Mouse (Mus musculus) kidney, embryonic 16.5 days (tissue): ENCODE data around the gene Fga. TPM values are rescaled to one million over a fixed set of nuclear protein-coding genes. Genes with fewer than 3 reads are reported as not detected.

Experiments
- ATAC-seq: fragments of 200-750 bp; cut with Nextera tagmentation; 2 replicates; pipeline ENCODE4 v1.8.0; 2017; ENCODE audit warnings: moderate TSS enrichment; ENCODE audit not compliant: low FRiP score, low TSS enrichment
- H3K27ac ChIP-seq: fragments of 300-500 bp; sonication (generic); 2 replicates; pipeline ENCODE4 v1.5.1; 2014; ENCODE audit warnings: low read length
- H3K27me3 ChIP-seq: fragments of 300-500 bp; sonication (generic); 2 replicates; pipeline ENCODE4 v1.6.1; 2014; ENCODE audit warnings: low read length, control low read depth, mixed read lengths; ENCODE audit not compliant: insufficient read depth
- H3K36me3 ChIP-seq: fragments of 300-500 bp; sonication (generic); 2 replicates; pipeline ENCODE4 v1.6.1; 2014; ENCODE audit warnings: low read length, control low read depth, mixed read lengths; ENCODE audit not compliant: insufficient read depth
- H3K4me1 ChIP-seq: fragments of 300-500 bp; sonication (generic); 2 replicates; pipeline ENCODE4 v1.6.1; 2014; ENCODE audit warnings: low read length, control low read depth, mixed read lengths; ENCODE audit not compliant: insufficient read depth
- H3K4me2 ChIP-seq: fragments of 300-500 bp; sonication (generic); replicated peaks from 2 replicates; pipeline ENCODE4 v1.6.1; 2014; ENCODE audit warnings: low read depth, low read length
- H3K4me3 ChIP-seq: fragments of 300-500 bp; sonication (generic); 2 replicates; pipeline ENCODE4 v1.5.1; 2014; ENCODE audit warnings: mild to moderate bottlenecking, low read length
- H3K9ac ChIP-seq: fragments of 300-500 bp; sonication (generic); replicated peaks from 2 replicates; pipeline ENCODE4 v1.6.1; 2014; ENCODE audit warnings: low read length
- H3K9me3 ChIP-seq: fragments of 300-500 bp; sonication (generic); 2 replicates; pipeline ENCODE4 v1.6.1; 2016; ENCODE audit warnings: low read length, control low read depth
- WGBS: fragments of 180-500 bp; shearing (Covaris S2); extraction: QIAGEN DNeasy Blood & Tissue Kit; methylation state at CpG from one replicate; pipeline ENCODE4 v1.1.7; 2014; 5-methylcytosine and 5-hydroxymethylcytosine counted together
- polyA plus RNA-seq: library from polyadenylated mRNA; unstranded; fragments of >200 nt; fragmentation: Nextera tagmentation; extraction: Ambion mirVana; gene quantifications from 2 replicates; pipeline ENCODE4 v1.2.1, GENCODE M21; 2015

Fga gene
- polyA plus RNA-seq, 1 experiment from 2014 or later: 4.3 TPM

GRCm38 (mm10) chr3:83021176-83021575 lies 4.7 kb upstream of the Fga start:
- Histone ChIP-seq H3K9me3 (no peaks in the 10 kb centered on the region), H3K4me1 (no peaks in the 10 kb centered on the region), H3K36me3 (no peaks in the 10 kb centered on the region), H3K4me3 (no peak overlapping the region), H3K4me2 (no peak overlapping the region), H3K27ac (no peak overlapping the region), H3K27me3 (no peaks in the 10 kb centered on the region), H3K9ac (no peak overlapping the region)
- WGBS: 86% methylated on average over 5 of the region's 5 CpGs
- ATAC-seq: no peak

- Histone ChIP-seq H3K4me3 (no peak overlapping the region), H3K9me3 (no peaks in the 10 kb centered on the region), H3K27ac (no peak overlapping the region), H3K4me1 (no peaks in the 10 kb centered on the region), H3K27me3 (no peaks in the 10 kb centered on the region), H3K4me2 (no peak overlapping the region), H3K36me3 (no peaks in the 10 kb centered on the region), H3K9ac (no peak overlapping the region)
- 86% methylated on average over 6 of the region's 6 CpGs for WGBS
- no peak for ATAC-seq
Measured at GRCm38 (mm10) chr3:83025036-83025435, 840 bp upstream of the Fga start.

GRCm38 (mm10) chr3:83027546-83028251 lies 1.8 kb downstream of the Fga start:
- ATAC-seq: no peak
- H3K4me3 ChIP-seq: no peak overlapping the region
- no peaks in the 10 kb centered on the region for H3K4me1 ChIP-seq
- H3K27me3 ChIP-seq: no peaks in the 10 kb centered on the region
- no peak overlapping the region for H3K27ac ChIP-seq
- 90% methylated on average over 9 of the region's 9 CpGs for WGBS
- no peak overlapping the region for H3K4me2 ChIP-seq
- no peaks in the 10 kb centered on the region for H3K36me3 ChIP-seq
- H3K9ac ChIP-seq: no peak overlapping the region
- no peaks in the 10 kb centered on the region for H3K9me3 ChIP-seq

GRCm38 (mm10) chr3:83030331-83030730 lies 4.5 kb downstream of the Fga start:
- WGBS: 86% methylated on average over 4 of the region's 4 CpGs
- H3K36me3 ChIP-seq: no peaks in the 10 kb centered on the region
- no peaks in the 10 kb centered on the region; the same call in 1 of the 2 replicates for H3K27me3 ChIP-seq
- H3K27ac ChIP-seq: no peak overlapping the region
- no peaks in the 10 kb centered on the region for H3K9me3 ChIP-seq
- no peak for ATAC-seq
- no peak overlapping the region for H3K4me2 ChIP-seq
- no peak overlapping the region for H3K9ac ChIP-seq
- no peak overlapping the region for H3K4me3 ChIP-seq
- 0 out of 2 replicates have a peak, but pooled peaks cover 5% of the 10 kb centered on the region for H3K4me1 ChIP-seq

GRCm38 (mm10) chr3:83032746-83033308 lies 7.0 kb downstream of the Fga start:
- H3K4me2 ChIP-seq: peak overlapping the region; percentile 38
- H3K27ac ChIP-seq: no peak overlapping the region
- peak; percentile 59; the same call in 1 of the 2 replicates for ATAC-seq

GRCm38 (mm10) chr3:83033801-83034200 lies 7.9 kb downstream of the Fga start:
- Histone ChIP-seq H3K4me2 (no peak overlapping the region), H3K9ac (no peak overlapping the region), H3K36me3 (no peaks in the 10 kb centered on the region), H3K9me3 (no peaks in the 10 kb centered on the region), H3K4me1 (0 out of 2 replicates have a peak, but pooled peaks cover 5% of the 10 kb centered on the region), H3K27me3 (no peaks in the 10 kb centered on the region; the same call in 1 of the 2 replicates), H3K4me3 (no peak overlapping the region), H3K27ac (no peak overlapping the region)
- WGBS: 76% methylated on average over 8 of the region's 8 CpGs
- ATAC-seq: no peak

More at GRCm38 (mm10) chr3:83032746-83033308, 7.0 kb downstream of the Fga start:
- Histone ChIP-seq H3K27me3 (no peaks in the 10 kb centered on the region; the same call in 1 of the 2 replicates), H3K4me3 (no peak overlapping the region), H3K4me1 (0 out of 2 replicates have a peak, but pooled peaks cover 5% of the 10 kb centered on the region), H3K36me3 (no peaks in the 10 kb centered on the region), H3K9ac (no peak overlapping the region), H3K9me3 (no peaks in the 10 kb centered on the region)
- 43% methylated on average over 13 of the region's 13 CpGs for WGBS

- Histone ChIP-seq H3K9ac (no peak overlapping the region), H3K4me2 (no peak overlapping the region), H3K27ac (no peak overlapping the region), H3K27me3 (no peaks in the 10 kb centered on the region; the same call in 1 of the 2 replicates), H3K9me3 (no peaks in the 10 kb centered on the region), H3K4me1 (no peaks in the 10 kb centered on the region), H3K36me3 (no peaks in the 10 kb centered on the region), H3K4me3 (no peak overlapping the region)
- 71% methylated on average over 2 of the region's 2 CpGs for WGBS
- ATAC-seq: no peak
Measured at GRCm38 (mm10) chr3:83038865-83039264, 13.0 kb downstream of the Fga start.

- Histone ChIP-seq H3K4me1 (no peaks in the 10 kb centered on the region), H3K4me2 (no peak overlapping the region), H3K36me3 (no peaks in the 10 kb centered on the region), H3K27ac (no peak overlapping the region), H3K9ac (no peak overlapping the region), H3K27me3 (no peaks in the 10 kb centered on the region), H3K9me3 (no peaks in the 10 kb centered on the region), H3K4me3 (no peak overlapping the region)
- ATAC-seq: no peak
- 71% methylated on average over 4 of the region's 4 CpGs for WGBS
Measured at GRCm38 (mm10) chr3:83039666-83040065, 13.8 kb downstream of the Fga start.

GRCm38 (mm10) chr3:83042451-83042850 lies 16.6 kb downstream of the Fga start:
- 89% methylated on average over 5 of the region's 5 CpGs for WGBS
- no peaks in the 10 kb centered on the region for H3K4me1 ChIP-seq
- ATAC-seq: no peak
- H3K9ac ChIP-seq: no peak overlapping the region
- no peak overlapping the region for H3K4me3 ChIP-seq
- H3K27me3 ChIP-seq: no peaks in the 10 kb centered on the region
- no peak overlapping the region for H3K4me2 ChIP-seq
- H3K36me3 ChIP-seq: no peaks in the 10 kb centered on the region
- H3K9me3 ChIP-seq: no peaks in the 10 kb centered on the region
- H3K27ac ChIP-seq: no peak overlapping the region

GRCm38 (mm10) chr3:83046649-83047048 lies 20.8 kb downstream of the Fga start:
- Histone ChIP-seq H3K4me3 (no peak overlapping the region), H3K27me3 (no peaks in the 10 kb centered on the region), H3K27ac (no peak overlapping the region), H3K4me1 (no peaks in the 10 kb centered on the region), H3K36me3 (no peaks in the 10 kb centered on the region), H3K9ac (no peak overlapping the region), H3K9me3 (no peaks in the 10 kb centered on the region), H3K4me2 (no peak overlapping the region)
- 83% methylated on average over 11 of the region's 11 CpGs for WGBS
- no peak for ATAC-seq
